Mouse (Mus musculus) naive thymus-derived CD4-positive, alpha-beta T cell, adult 2 months (primary cell): ENCODE results near the gene Kdm5c.
A peak's percentile ranks its signal among the peaks of the same experiment; 100 is the strongest.
"Not testable (repeated sequence)": the region's sequence is repeated elsewhere in the genome, so short reads cannot be mapped to it uniquely, and the experiment has no call there.

Source experiments
- DNase-seq: peaks from one replicate; pipeline ENCODE4 v3.0.0-alpha.2; 2011; ENCODE audit warnings: low read depth

The Kdm5c gene

GRCm38 (mm10) chrX:152232781-152233763 lies at the start of gene Kdm5c:
Gene Kdm5c (plus strand): TSS chrX:152233020.
- DNase-seq: peak; percentile 97

GRCm38 (mm10) chrX:152187151-152187550 lies 45.7 kb upstream of the Kdm5c start:
- no peak for DNase-seq

- DNase-seq: no peak
Measured at GRCm38 (mm10) chrX:152191266-152191665, 41.6 kb upstream of the Kdm5c start.

GRCm38 (mm10) chrX:152197814-152198648 lies 34.8 kb upstream of the Kdm5c start:
- DNase-seq: no peak

- DNase-seq: no peak
Measured at GRCm38 (mm10) chrX:152201737-152202421, 30.9 kb upstream of the Kdm5c start.

GRCm38 (mm10) chrX:152202422-152203103 lies 30.3 kb upstream of the Kdm5c start:
- no peak for DNase-seq

- no peak for DNase-seq
Measured at GRCm38 (mm10) chrX:152203247-152203646, 29.6 kb upstream of the Kdm5c start.

GRCm38 (mm10) chrX:152205486-152205885 lies 27.3 kb upstream of the Kdm5c start:
- no peak for DNase-seq

- no peak for DNase-seq
Measured at GRCm38 (mm10) chrX:152214703-152215102, 18.1 kb upstream of the Kdm5c start.

- no peak for DNase-seq
Measured at GRCm38 (mm10) chrX:152218529-152218928, 14.3 kb upstream of the Kdm5c start.

- no peak for DNase-seq
Measured at GRCm38 (mm10) chrX:152221721-152222120, 11.1 kb upstream of the Kdm5c start.

GRCm38 (mm10) chrX:152222226-152222625 lies 10.6 kb upstream of the Kdm5c start:
- no peak for DNase-seq

- no peak for DNase-seq
Measured at GRCm38 (mm10) chrX:152223313-152223712, 9.5 kb upstream of the Kdm5c start.

- DNase-seq: no peak
Measured at GRCm38 (mm10) chrX:152224280-152224679, 8.5 kb upstream of the Kdm5c start.

- peak; percentile 8 for DNase-seq
Measured at GRCm38 (mm10) chrX:152234125-152234524, 1.3 kb downstream of the Kdm5c start.

- DNase-seq: no peak
Measured at GRCm38 (mm10) chrX:152235758-152236157, 2.9 kb downstream of the Kdm5c start.

- not testable (repeated sequence) for DNase-seq
Measured at GRCm38 (mm10) chrX:152243140-152243539, 10.3 kb downstream of the Kdm5c start.

GRCm38 (mm10) chrX:152244492-152245189 lies 11.8 kb downstream of the Kdm5c start:
- DNase-seq: no peak

- DNase-seq: no peak
Measured at GRCm38 (mm10) chrX:152271189-152271588, 38.4 kb downstream of the Kdm5c start.

- DNase-seq: no peak
Measured at GRCm38 (mm10) chrX:152279384-152279783, 46.6 kb downstream of the Kdm5c start.

- no peak for DNase-seq
Measured at GRCm38 (mm10) chrX:152284746-152285145, 51.9 kb downstream of the Kdm5c start.
